Mouse (Mus musculus) midbrain, embryonic 10.5 days (tissue): ENCODE measurements around the gene Rassf8. TPM values are rescaled to one million over a fixed set of nuclear protein-coding genes. Genes with fewer than 3 reads are reported as not detected.

ENCODE experiments used
- DNase-seq: peaks from one replicate; pipeline ENCODE4 v3.0.0-alpha.2; 2017; ENCODE audit warnings: low spot score
- H3K27ac ChIP-seq: fragments of 300-500 bp; sonication (generic); replicated peaks from 2 replicates; pipeline ENCODE4 v1.5.1; 2016; ENCODE audit warnings: mild to moderate bottlenecking
- H3K27me3 ChIP-seq: fragments of 300-500 bp; sonication (generic); 2 replicates; pipeline ENCODE4 v1.6.1; 2016; ENCODE audit warnings: low read depth, mild to moderate bottlenecking; ENCODE audit not compliant: poor library complexity, severe bottlenecking
- H3K36me3 ChIP-seq: fragments of 300-500 bp; sonication (generic); 2 replicates; pipeline ENCODE4 v1.6.1; 2016; ENCODE audit warnings: mild to moderate bottlenecking, moderate library complexity
- H3K4me1 ChIP-seq: fragments of 300-500 bp; sonication (generic); 2 replicates; pipeline ENCODE4 v1.6.1; 2016
- H3K4me3 ChIP-seq: fragments of 300-500 bp; sonication (generic); 2 replicates; pipeline ENCODE4 v1.5.1; 2016; ENCODE audit warnings: mild to moderate bottlenecking, moderate library complexity
- H3K9me3 ChIP-seq: fragments of 300-500 bp; sonication (generic); replicated peaks from 2 replicates; pipeline ENCODE4 v1.6.1; 2016; ENCODE audit warnings: mild to moderate bottlenecking
- WGBS: fragments of 180-500 bp; shearing (Covaris S2); methylation state at CpG from one replicate; pipeline ENCODE4 v1.1.7; 2016; 5-methylcytosine and 5-hydroxymethylcytosine counted together
- polyA plus RNA-seq: library from polyadenylated mRNA; unstranded; fragments of >200 nt; fragmentation: Nextera tagmentation; extraction: Ambion mirVana; gene quantifications from 2 replicates; pipeline ENCODE4 v1.2.1, GENCODE M21; 2016

Gene Rassf8
- polyA plus RNA-seq = 3.0 and 3.6 TPM in 2 replicates

GRCm38 (mm10) chr6:145746132-145746849 lies at the start of gene Rassf8:
Gene Rassf8 (plus strand): TSS chr6:145746748.
- Histone ChIP-seq H3K27me3 (peaks cover 13% of the 10 kb centered on the region), H3K27ac (peak within 1 kb of the TSS; percentile 86), H3K36me3 (0 out of 2 replicates have a peak, but pooled peaks cover 6% of the 10 kb centered on the region), H3K4me3 (peak within 1 kb of the TSS; percentile 77), H3K9me3 (no peaks in the 10 kb centered on the region), H3K4me1 (peaks cover 26% of the 10 kb centered on the region)
- DNase-seq = peak; percentile 96
- under 1% methylated on average over 56 of the region's 71 CpGs for WGBS

DNA sequence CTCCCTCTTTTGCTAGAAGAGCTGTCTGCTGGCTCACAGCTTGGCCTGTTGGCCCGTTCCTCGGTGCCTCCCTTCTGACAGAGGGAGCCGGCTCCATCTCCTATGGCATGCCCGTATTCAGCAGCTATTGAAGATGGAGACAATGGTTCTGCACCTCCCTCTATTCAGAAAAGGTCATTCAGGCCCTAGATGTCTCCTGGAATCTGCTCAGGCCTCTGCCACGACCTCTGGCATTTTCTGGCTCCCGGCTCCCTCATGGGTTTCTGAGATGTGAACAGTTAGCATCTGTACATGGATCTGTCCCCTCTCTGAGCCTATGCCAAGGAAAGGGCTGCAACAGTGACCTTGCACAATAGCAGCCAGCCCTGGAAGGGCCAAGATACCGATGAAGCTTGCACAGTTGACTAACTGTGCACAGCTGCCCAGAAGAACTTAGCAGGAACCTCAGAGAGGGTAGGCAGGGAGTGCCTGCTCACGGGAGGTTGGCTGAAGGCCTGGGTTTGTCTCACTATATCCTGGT lies 45.5 kb upstream of the Rassf8 start:
- DNase-seq = no peak
- Histone ChIP-seq H3K27me3 (no peaks in the 10 kb centered on the region), H3K4me1 (peaks cover 8% of the 10 kb centered on the region), H3K4me3 (no peak overlapping the region), H3K27ac (peak overlapping the region; percentile 52; the same call in 1 of the 2 replicates), H3K36me3 (no peaks in the 10 kb centered on the region), H3K9me3 (no peaks in the 10 kb centered on the region)
- 35% methylated on average over 8 of the region's 8 CpGs for WGBS

- Histone ChIP-seq H3K27me3 (no peaks in the 10 kb centered on the region), H3K4me1 (peaks cover 8% of the 10 kb centered on the region), H3K27ac (no peak overlapping the region), H3K4me3 (no peak overlapping the region), H3K9me3 (no peaks in the 10 kb centered on the region), H3K36me3 (no peaks in the 10 kb centered on the region)
- no peak for DNase-seq
- 90% methylated on average over 6 of the region's 6 CpGs for WGBS
These were observed 42.9 kb upstream of the Rassf8 start for GRCm38 (mm10) chr6:145703667-145704066.

DNA sequence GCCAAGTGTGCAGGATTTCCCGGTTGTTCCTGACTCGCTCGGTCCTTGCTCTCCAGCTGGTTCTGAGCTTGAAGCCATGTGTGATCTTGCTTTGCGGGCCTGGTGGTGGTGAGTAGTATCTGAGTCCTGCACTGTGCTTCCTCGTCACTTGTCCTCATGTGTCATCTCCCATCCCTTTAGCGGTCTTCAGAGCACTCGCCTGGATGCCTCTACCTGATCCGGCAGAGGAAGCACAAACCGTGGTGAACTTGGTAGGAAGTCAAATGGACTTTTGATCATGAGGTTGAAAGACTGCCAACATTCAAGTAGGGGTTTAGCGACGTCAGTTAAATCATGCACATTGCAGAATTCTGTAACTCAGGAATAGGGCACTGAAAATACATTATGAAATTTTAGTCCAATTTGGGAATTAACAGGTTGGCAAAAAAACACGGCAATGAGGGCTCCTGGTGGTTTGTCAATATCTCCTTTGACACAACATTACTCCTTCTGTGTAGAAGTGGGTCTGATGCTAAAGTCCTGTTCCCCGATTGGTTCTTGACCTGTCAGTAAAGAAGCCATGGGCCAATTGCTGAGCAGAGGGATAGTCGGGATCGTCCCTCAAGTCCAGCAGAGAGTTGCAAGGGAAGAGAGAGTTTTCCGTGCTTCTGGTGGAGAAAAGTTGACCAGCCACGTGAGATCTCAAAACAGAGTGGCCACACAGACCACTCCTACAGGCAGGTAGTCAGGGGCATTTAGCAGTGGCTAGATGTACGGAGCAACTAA lies 36.4 kb upstream of the Rassf8 start:
- Histone ChIP-seq H3K9me3 (no peaks in the 10 kb centered on the region), H3K27ac (no peak overlapping the region), H3K4me3 (no peak overlapping the region), H3K27me3 (no peaks in the 10 kb centered on the region), H3K36me3 (no peaks in the 10 kb centered on the region), H3K4me1 (peaks cover 21% of the 10 kb centered on the region)
- DNase-seq = no peak
- 93% methylated on average over 18 of the region's 18 CpGs for WGBS

GRCm38 (mm10) chr6:145710797-145711196 lies 35.8 kb upstream of the Rassf8 start:
- no peaks in the 10 kb centered on the region for H3K36me3 ChIP-seq
- H3K4me3 ChIP-seq = no peak overlapping the region
- no peaks in the 10 kb centered on the region for H3K9me3 ChIP-seq
- DNase-seq = no peak
- WGBS = 82% methylated on average over 3 of the region's 3 CpGs
- no peaks in the 10 kb centered on the region for H3K27me3 ChIP-seq
- no peak overlapping the region for H3K27ac ChIP-seq
- H3K4me1 ChIP-seq = peaks cover 21% of the 10 kb centered on the region

- peaks cover 21% of the 10 kb centered on the region for H3K4me1 ChIP-seq
- no peak for DNase-seq
- no peak overlapping the region for H3K4me3 ChIP-seq
- no peaks in the 10 kb centered on the region for H3K27me3 ChIP-seq
- H3K9me3 ChIP-seq = no peaks in the 10 kb centered on the region
- 87% methylated on average over 5 of the region's 5 CpGs for WGBS
- no peaks in the 10 kb centered on the region for H3K36me3 ChIP-seq
- H3K27ac ChIP-seq = no peak overlapping the region
These were observed 35.2 kb upstream of the Rassf8 start for GRCm38 (mm10) chr6:145711320-145711719.

- H3K4me1 ChIP-seq = peaks cover 21% of the 10 kb centered on the region
- 48% methylated on average over 8 of the region's 8 CpGs for WGBS
- H3K4me3 ChIP-seq = no peak overlapping the region
- peak overlapping the region; percentile 55 for H3K27ac ChIP-seq
- H3K36me3 ChIP-seq = no peaks in the 10 kb centered on the region
- H3K27me3 ChIP-seq = no peaks in the 10 kb centered on the region
- H3K9me3 ChIP-seq = no peaks in the 10 kb centered on the region
- DNase-seq = peak; percentile 34
These were observed 33.1 kb upstream of the Rassf8 start for GRCm38 (mm10) chr6:145713241-145714114.

GRCm38 (mm10) chr6:145714131-145714530 lies 32.4 kb upstream of the Rassf8 start:
- Histone ChIP-seq H3K27me3 (no peaks in the 10 kb centered on the region), H3K4me3 (no peak overlapping the region), H3K36me3 (no peaks in the 10 kb centered on the region), H3K4me1 (peaks cover 21% of the 10 kb centered on the region), H3K9me3 (no peaks in the 10 kb centered on the region), H3K27ac (no peak overlapping the region)
- WGBS = 78% methylated on average over 1 of the region's 1 CpGs
- no peak for DNase-seq

GRCm38 (mm10) chr6:145722596-145722995 lies 24.0 kb upstream of the Rassf8 start:
- H3K27ac ChIP-seq = no peak overlapping the region
- 69% methylated on average over 7 of the region's 7 CpGs for WGBS

DNA sequence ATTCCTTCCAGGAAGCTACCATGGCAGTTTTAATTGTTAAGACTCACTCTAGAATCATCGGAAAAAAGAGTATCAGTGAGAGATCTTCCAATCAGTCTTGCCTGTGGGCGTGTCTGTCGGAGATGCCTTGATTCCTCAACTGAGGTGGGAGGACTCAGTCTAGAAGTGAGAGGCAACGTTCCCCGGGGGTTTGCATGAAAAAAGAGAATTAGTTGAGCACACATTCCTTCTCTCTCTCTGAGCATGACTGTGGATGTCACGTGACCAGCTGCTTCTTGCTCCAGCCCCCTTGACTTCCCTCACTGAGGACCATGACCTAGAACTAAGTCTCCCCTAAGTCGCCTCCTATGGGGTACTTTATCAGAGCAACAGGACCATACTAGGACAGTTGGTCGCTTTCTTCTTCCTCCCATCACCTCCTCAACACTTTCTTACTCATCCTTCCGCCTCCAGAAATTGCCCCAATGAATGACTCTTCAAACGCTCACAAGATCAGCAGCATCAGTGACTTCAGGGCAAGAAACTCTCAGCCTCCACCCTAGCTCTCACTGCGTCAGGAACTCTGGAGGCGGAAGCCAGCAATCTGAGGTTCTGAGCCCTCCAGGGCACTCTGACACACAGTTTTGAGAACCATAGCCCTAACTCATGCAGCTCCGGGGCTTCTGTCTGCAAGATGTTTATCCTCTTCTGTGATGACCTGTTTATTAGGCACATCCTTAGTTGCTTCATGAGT lies 23.3 kb upstream of the Rassf8 start:
- DNase-seq = no peak
- Histone ChIP-seq H3K4me1 (peaks cover 6% of the 10 kb centered on the region), H3K36me3 (no peaks in the 10 kb centered on the region), H3K27ac (no peak overlapping the region), H3K9me3 (0 out of 2 replicates have a peak, but pooled peaks cover 3% of the 10 kb centered on the region), H3K4me3 (no peak overlapping the region), H3K27me3 (no peaks in the 10 kb centered on the region)
- 86% methylated on average over 13 of the region's 13 CpGs for WGBS

More at GRCm38 (mm10) chr6:145722596-145722995, 24.0 kb upstream of the Rassf8 start:
- H3K4me3 ChIP-seq = no peak overlapping the region
- H3K36me3 ChIP-seq = no peaks in the 10 kb centered on the region
- no peaks in the 10 kb centered on the region for H3K27me3 ChIP-seq
- 0 out of 2 replicates have a peak, but pooled peaks cover 3% of the 10 kb centered on the region for H3K9me3 ChIP-seq
- peaks cover 6% of the 10 kb centered on the region for H3K4me1 ChIP-seq
- no peak for DNase-seq

DNA sequence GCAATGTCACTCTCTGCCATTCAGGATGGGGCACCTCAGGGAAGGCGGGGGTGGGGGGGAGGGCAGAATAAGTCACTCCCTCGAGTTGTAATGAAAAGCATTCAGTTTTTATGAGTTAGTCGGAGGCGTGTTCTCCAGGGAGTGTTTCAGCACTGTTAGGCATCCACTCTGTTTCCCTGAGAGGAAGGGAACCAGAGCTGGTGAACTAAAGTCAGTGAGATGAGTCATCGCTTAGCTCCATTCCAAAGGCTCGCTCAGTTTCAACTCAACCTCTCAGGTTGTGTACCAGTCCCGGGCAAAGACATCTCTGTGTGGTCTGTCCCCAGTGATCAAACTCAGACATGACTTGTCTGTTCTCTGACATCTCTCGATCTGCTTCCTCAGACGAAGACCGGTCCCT lies 20.7 kb upstream of the Rassf8 start:
- no peak for DNase-seq
- peaks cover 6% of the 10 kb centered on the region for H3K4me1 ChIP-seq
- H3K27me3 ChIP-seq = no peaks in the 10 kb centered on the region
- no peaks in the 10 kb centered on the region for H3K9me3 ChIP-seq
- 89% methylated on average over 10 of the region's 10 CpGs for WGBS
- H3K4me3 ChIP-seq = no peak overlapping the region
- no peaks in the 10 kb centered on the region for H3K36me3 ChIP-seq
- H3K27ac ChIP-seq = no peak overlapping the region

GRCm38 (mm10) chr6:145726986-145727385 lies 19.6 kb upstream of the Rassf8 start:
- WGBS = 54% methylated on average over 5 of the region's 5 CpGs
- Histone ChIP-seq H3K9me3 (no peaks in the 10 kb centered on the region), H3K4me3 (no peak overlapping the region), H3K4me1 (peaks cover 6% of the 10 kb centered on the region), H3K36me3 (no peaks in the 10 kb centered on the region), H3K27ac (no peak overlapping the region), H3K27me3 (no peaks in the 10 kb centered on the region)
- no peak for DNase-seq
